Mouse (Mus musculus) ovary, adult 10 weeks (tissue): Measurements from ENCODE around the gene Vmn2r105. TPM values are rescaled to one million over a fixed set of nuclear protein-coding genes. Genes with fewer than 3 reads are reported as not detected.

ENCODE experiments used
- polyA plus RNA-seq: library from polyadenylated mRNA; stranded (reverse); fragments of 350-450 nt; fragmentation: Illumina TruSeq; extraction: RNeasy Lipid Tissue Mini Kit (QIAGEN cat#74804); gene quantifications from one replicate; pipeline ENCODE4 v1.2.3, GENCODE M21; 2014

Gene Vmn2r105
- polyA plus RNA-seq: not detected

DNA sequence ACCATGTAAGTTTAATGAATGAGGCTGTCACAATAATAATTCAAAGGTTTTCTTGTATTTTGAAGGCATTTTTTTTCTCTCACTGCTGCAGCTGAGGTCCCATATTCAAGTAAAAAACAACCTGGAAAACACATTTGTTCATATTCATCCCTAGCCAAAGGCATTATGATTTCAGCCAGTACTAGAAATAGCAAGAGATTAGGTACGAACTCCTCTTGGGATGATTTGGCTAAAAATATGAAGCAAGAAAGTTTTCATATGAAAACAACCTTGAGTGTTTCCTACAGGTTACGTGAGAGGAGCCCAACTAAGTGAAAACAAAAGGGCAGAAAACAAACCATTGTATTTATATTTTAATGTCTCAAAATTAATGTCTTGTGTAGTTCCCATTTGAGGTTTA lies at the start of gene Vmn2r105:
Gene Vmn2r105, minus strand, starts transcription at position 101 of the 400 bp plus-strand sequence.

GRCm38 (mm10) chr17:20182997-20183396 lies 51.9 kb downstream of the Vmn2r105 start, which contains the start of gene Fpr-rs6:
Gene Fpr-rs6 (minus strand): TSS chr17:20183097.

Other genes starting within 250 kb of the Vmn2r105 start
- not detected for gene Vmn2r104, start 186.7 kb downstream of the Vmn2r105 start, polyA plus RNA-seq
- gene Fpr-rs7, start 120.8 kb downstream of the Vmn2r105 start, polyA plus RNA-seq: not detected
- not detected for gene Fpr-rs6, start 52.0 kb downstream of the Vmn2r105 start, polyA plus RNA-seq
- gene Vmn2r106, start 50.5 kb upstream of the Vmn2r105 start, polyA plus RNA-seq: not detected
- not detected for gene Vmn2r107, start 110.2 kb upstream of the Vmn2r105 start, polyA plus RNA-seq
- not detected for gene Vmn1r224, start 179.1 kb upstream of the Vmn2r105 start, polyA plus RNA-seq
- gene Vmn2r108, start 246.3 kb upstream of the Vmn2r105 start, polyA plus RNA-seq: not detected